Mouse (Mus musculus): ENCODE measurements around the gene Ccm2. TPM values are rescaled to one million over a fixed set of nuclear protein-coding genes. Genes with fewer than 3 reads are reported as not detected.

Gene Ccm2
- total and polyA plus RNA-seq, 3 experiments = 30.4 to 34.5 (median 32.7) TPM

GRCm38 (mm10) chr11:6629655-6630054, 83.0 kb downstream of the Ccm2 start:
- Histone ChIP-seq H3K36me3 (replicated peaks in 1 of 2; ENCODE audit: control insufficient read depth in 1 of 2, insufficient read depth in 1 of 2, low read length in 1 of 2) (peaks cover 0 to 3% of the 10 kb centered on the region in 2 experiments), H3K4me1 (ENCODE audit: control insufficient read depth in 1 of 2, insufficient read depth in 2 of 2) (peaks cover 9 to 22% of the 10 kb centered on the region in 2 experiments), H3K4me3 (replicated peaks in 1 of 3; ENCODE audit: low read depth in 2 of 3, low read length in 2 of 3, poor library complexity in 1 of 3) (no peak overlapping the region), H3K79me2 (replicated peaks; ENCODE audit: control insufficient read depth, extremely low read depth, insufficient read depth, poor library complexity, severe bottlenecking) (peaks cover 17% of the 10 kb centered on the region), H3K27ac (ENCODE audit: insufficient read depth, low read depth) (no peak overlapping the region), H3K9ac (ENCODE audit: insufficient read depth, low read depth) (no peak overlapping the region), H3K9me3 (replicated peaks; ENCODE audit: low read length) (peaks cover 7% of the 10 kb centered on the region), H3K4me2 (ENCODE audit: insufficient read depth, low read depth, poor library complexity, severe bottlenecking) (no peak overlapping the region), H3K27me3 (replicated peaks) (no peaks in the 10 kb centered on the region)
- 0 out of 2 replicates have a peak, but pooled peaks have one; percentile 27 for TF ChIP-seq MYC (IDR thresholded peaks at IDR 0.05; ENCODE audit: low read depth, low read length)
- no peak for TF ChIP-seq PAX5 (IDR thresholded peaks at IDR 0.05; ENCODE audit: low read length)
- peak; percentile 56 for TF ChIP-seq RAD21 (IDR thresholded peaks at IDR 0.05; ENCODE audit: low read depth, low read length)
- peak; percentile 8 to 64; a peak in 2 of 4 replicates for TF ChIP-seq CTCF (conservative IDR thresholded peaks at IDR 0.05 in 1 of 2, IDR thresholded peaks at IDR 0.05 in 1 of 2; ENCODE audit: low read depth in 2 of 2, low read length in 2 of 2)
- TF ChIP-seq EP300 (IDR thresholded peaks at IDR 0.05; ENCODE audit: low read length) = no peak
- peak; percentile 26; the same call in 1 of the 2 replicates for TF ChIP-seq SMC3 (IDR thresholded peaks at IDR 0.05; ENCODE audit: low read depth, low read length)
- in situ Hi-C loops (cut with MboI; ENCODE audit: low pct_ligation_motif_present, low pct_unique_long_range_greater_than_20kb, low sequenced_read_pairs) (no loop called here), dilution Hi-C loops (cut with MboI; ENCODE audit: extremely low pct_ligation_motif_present, extremely low pct_unique_long_range_greater_than_20kb, low sequenced_read_pairs) (no loop called here)
- peak; percentile 69 for DNase-seq (ENCODE audit: extremely low read depth)

GRCm38 (mm10) chr11:6636150-6636549, 89.5 kb downstream of the Ccm2 start:
- Histone ChIP-seq H3K27ac (ENCODE audit: insufficient read depth, low read depth) (no peak overlapping the region), H3K4me3 (replicated peaks in 1 of 3; ENCODE audit: low read depth in 2 of 3, low read length in 2 of 3, poor library complexity in 1 of 3) (no peak overlapping the region), H3K4me2 (ENCODE audit: insufficient read depth, low read depth, poor library complexity, severe bottlenecking) (no peak overlapping the region), H3K9ac (ENCODE audit: insufficient read depth, low read depth) (no peak overlapping the region), H3K4me1 (ENCODE audit: control insufficient read depth in 1 of 2, insufficient read depth in 2 of 2) (peaks cover 0 to 8% of the 10 kb centered on the region in 2 experiments; a peak in 3 of 4 replicates), H3K79me2 (replicated peaks; ENCODE audit: control insufficient read depth, extremely low read depth, insufficient read depth, poor library complexity, severe bottlenecking) (no peaks in the 10 kb centered on the region), H3K9me3 (replicated peaks; ENCODE audit: low read length) (peaks cover 6% of the 10 kb centered on the region), H3K36me3 (replicated peaks in 1 of 2; ENCODE audit: control insufficient read depth in 1 of 2, insufficient read depth in 1 of 2, low read length in 1 of 2) (no peaks in the 10 kb centered on the region), H3K27me3 (replicated peaks) (no peaks in the 10 kb centered on the region)
- in situ Hi-C loops (cut with MboI; ENCODE audit: low pct_ligation_motif_present, low pct_unique_long_range_greater_than_20kb, low sequenced_read_pairs) (no loop called here), dilution Hi-C loops (cut with MboI; ENCODE audit: extremely low pct_ligation_motif_present, extremely low pct_unique_long_range_greater_than_20kb, low sequenced_read_pairs) (no loop called here)
- DNase-seq (ENCODE audit: extremely low read depth) = peak; percentile 43
- peak; percentile 16 to 71; a peak in 2 of 4 replicates for TF ChIP-seq CTCF (conservative IDR thresholded peaks at IDR 0.05 in 1 of 2, IDR thresholded peaks at IDR 0.05 in 1 of 2; ENCODE audit: low read depth in 2 of 2, low read length in 2 of 2)
- TF ChIP-seq RAD21 (IDR thresholded peaks at IDR 0.05; ENCODE audit: low read depth, low read length) = no peak
- TF ChIP-seq SMC3 (IDR thresholded peaks at IDR 0.05; ENCODE audit: low read depth, low read length) = peak; percentile 30

GRCm38 (mm10) chr11:6638537-6638936, 91.8 kb downstream of the Ccm2 start, which contains the start of gene Wap:
Wap (minus strand) TSS chr11:6638637.
- DNase-seq (ENCODE audit: extremely low read depth) = no peak
- dilution Hi-C loops (cut with MboI; ENCODE audit: extremely low pct_ligation_motif_present, extremely low pct_unique_long_range_greater_than_20kb, low sequenced_read_pairs) (no loop called here), in situ Hi-C loops (cut with MboI; ENCODE audit: low pct_ligation_motif_present, low pct_unique_long_range_greater_than_20kb, low sequenced_read_pairs) (no loop called here)

More at GRCm38 (mm10) chr11:6638537-6638936, 91.8 kb downstream of the Ccm2 start, which contains the start of gene Wap:
- H3K9me3 ChIP-seq (replicated peaks; ENCODE audit: low read length) = no peaks in the 10 kb centered on the region
- no peak within 1 kb of the TSS for H3K4me3 ChIP-seq (replicated peaks in 1 of 3; ENCODE audit: low read depth in 2 of 3, low read length in 2 of 3, poor library complexity in 1 of 3)
- peaks cover 2 to 8% of the 10 kb centered on the region in 2 experiments; a peak in 3 of 4 replicates for H3K4me1 ChIP-seq (ENCODE audit: control insufficient read depth in 1 of 2, insufficient read depth in 2 of 2)
- no peaks in the 10 kb centered on the region for H3K79me2 ChIP-seq (replicated peaks; ENCODE audit: control insufficient read depth, extremely low read depth, insufficient read depth, poor library complexity, severe bottlenecking)
- no peak within 1 kb of the TSS for H3K27ac ChIP-seq (ENCODE audit: insufficient read depth, low read depth)
- TF ChIP-seq MXI1 (IDR thresholded peaks at IDR 0.05; ENCODE audit: low read depth, low read length) (no peak), NRF1 (IDR thresholded peaks at IDR 0.05; ENCODE audit: low read depth, low read length) (no peak), TCF12 (IDR thresholded peaks at IDR 0.05; ENCODE audit: low read depth, low read length) (no peak), JUND (conservative IDR thresholded peaks at IDR 0.05; ENCODE audit: low read depth, low read length) (no peak), E2F4 (IDR thresholded peaks at IDR 0.05; ENCODE audit: insufficient replicate concordance, low read depth, low read length) (no peak), NELFE (IDR thresholded peaks at IDR 0.05; ENCODE audit: low read depth, low read length) (no peak), KAT2A (IDR thresholded peaks at IDR 0.05; ENCODE audit: insufficient replicate concordance, low read length) (no peak), MEF2A (IDR thresholded peaks at IDR 0.05; ENCODE audit: borderline replicate concordance, low read depth, low read length) (no peak), MAZ (IDR thresholded peaks at IDR 0.05; ENCODE audit: low read depth, low read length) (no peak), UBTF (IDR thresholded peaks at IDR 0.05; ENCODE audit: low read depth, low read length) (no peak), JUN (IDR thresholded peaks at IDR 0.05; ENCODE audit: insufficient read depth, low read depth, low read length) (no peak), POLR2AphosphoS2 (IDR thresholded peaks at IDR 0.05; ENCODE audit: low read depth, low read length) (no peak), CHD1 (IDR thresholded peaks at IDR 0.05; ENCODE audit: low read depth, low read length) (no peak), TBP (conservative IDR thresholded peaks at IDR 0.05; ENCODE audit: low read depth, low read length) (no peak), USF1 (IDR thresholded peaks at IDR 0.05; ENCODE audit: low read depth, low read length) (no peak), ELF1 (IDR thresholded peaks at IDR 0.05; ENCODE audit: low read depth, low read length) (no peak)
- H3K36me3 ChIP-seq (replicated peaks in 1 of 2; ENCODE audit: control insufficient read depth in 1 of 2, insufficient read depth in 1 of 2, low read length in 1 of 2) = no peaks in the 10 kb centered on the region
- H3K4me2 ChIP-seq (ENCODE audit: insufficient read depth, low read depth, poor library complexity, severe bottlenecking) = no peak within 1 kb of the TSS
- no peak within 1 kb of the TSS for H3K9ac ChIP-seq (ENCODE audit: insufficient read depth, low read depth)
- peaks cover 3% of the 10 kb centered on the region for H3K27me3 ChIP-seq (replicated peaks)
